Comparison of ENCODE assay signal across 11 mouse cellular contexts in genomic region chr13:55473961-55474360, GRCm38 (mm10). TPM values are rescaled to one million over a fixed set of nuclear protein-coding genes. Genes with fewer than 3 reads are reported as not detected.
A peak's percentile ranks its signal among the peaks of the same experiment; 100 is the strongest.
DNase-seq lines count a peak whose midpoint lies in the region; ATAC-seq and TF ChIP-seq lines count a peak whose summit lies in the region.
"Had no signal": no experiment of that assay in that cellular context is flagged by ENCODE, and none has a peak within 500 bp of the region (broad histone marks: within the 10 kb centered on the region; RNA-seq: fewer than 3 reads in every experiment).

No protein-coding gene starts in this region.

- peaks cover 51% of the 10 kb centered on the region for H3K36me3 ChIP-seq in kidney, embryonic 15.5 days
- H3K36me3 ChIP-seq in hindbrain, embryonic 12.5 days, result peaks cover 54% of the 10 kb centered on the region
- peaks cover 28% of the 10 kb centered on the region for H3K36me3 ChIP-seq in midbrain, embryonic 16.5 days (ENCODE audit: control insufficient read depth, insufficient read depth, low read length)

- 0 out of 2 replicates have a peak, but pooled peaks have one; percentile 15 for TF ChIP-seq POLR2A in cortical plate, adult 2 months (IDR thresholded peaks at IDR 0.05; ENCODE audit: extremely low read depth, insufficient read depth, low read length)

- 73% methylated on average over 11 of the region's 11 CpGs for WGBS in kidney, embryonic 15.5 days
- 54% methylated on average over 11 of the region's 11 CpGs for WGBS in hindbrain, embryonic 12.5 days
- WGBS in midbrain, embryonic 16.5 days, result 47% methylated on average over 11 of the region's 11 CpGs

- no peak for TF ChIP-seq CTCF in cortical plate, adult 2 months (IDR thresholded peaks at IDR 0.05; ENCODE audit: extremely low read depth, insufficient read depth, low read length)

- H3K9me3 ChIP-seq in kidney, embryonic 15.5 days (replicated peaks), result no peaks in the 10 kb centered on the region
- H3K9me3 ChIP-seq in hindbrain, embryonic 12.5 days (replicated peaks), result no peaks in the 10 kb centered on the region
- H3K9me3 ChIP-seq in midbrain, embryonic 16.5 days (replicated peaks; ENCODE audit: control insufficient read depth, low read length, poor library complexity, severe bottlenecking), result no peaks in the 10 kb centered on the region
- H3K9me3 ChIP-seq: heart, embryonic 12.5 days; stomach, embryonic 15.5 days had no signal

- no peak overlapping the region for H3K4me2 ChIP-seq in kidney, embryonic 15.5 days
- H3K4me2 ChIP-seq in hindbrain, embryonic 12.5 days (replicated peaks), result no peak overlapping the region; the same call in 1 of the 2 replicates
- H3K4me2 ChIP-seq in midbrain, embryonic 16.5 days (ENCODE audit: low read length), result no peak overlapping the region

- intact Hi-C loops in heart, postnatal 25 days (cut with DNase I), result no loop called here

- ATAC-seq in kidney, embryonic 15.5 days (replicated peaks; ENCODE audit: low FRiP score), result no peak
- no peak for ATAC-seq in hindbrain, embryonic 12.5 days (ENCODE audit: low FRiP score)
- no peak for ATAC-seq in midbrain, embryonic 16.5 days
- no peak for ATAC-seq in megakaryocyte progenitor cell, adult 5-6 weeks (replicated peaks; ENCODE audit: poor library complexity)

- H3K9ac ChIP-seq in kidney, embryonic 15.5 days, result no peak overlapping the region
- H3K9ac ChIP-seq in hindbrain, embryonic 12.5 days, result 0 out of 2 replicates have a peak overlapping the region, but pooled peaks have one; percentile 83
- no peak overlapping the region for H3K9ac ChIP-seq in midbrain, embryonic 16.5 days (ENCODE audit: low read depth, low read length)
- H3K9ac ChIP-seq: heart, embryonic 12.5 days; stomach, embryonic 15.5 days had no signal

- H3K4me3 ChIP-seq in kidney, embryonic 15.5 days (replicated peaks), result no peak overlapping the region
- H3K4me3 ChIP-seq in cortical plate, adult 2 months (ENCODE audit: insufficient read depth, low read length), result no peak overlapping the region
- H3K4me3 ChIP-seq in hindbrain, embryonic 12.5 days, result no peak overlapping the region
- no peak overlapping the region for H3K4me3 ChIP-seq in midbrain, embryonic 16.5 days (ENCODE audit: low read depth, low read length)
- H3K4me3 ChIP-seq: heart, embryonic 12.5 days had no signal

- H3K27me3 ChIP-seq in kidney, embryonic 15.5 days, result 0 out of 2 replicates have a peak, but pooled peaks cover 8% of the 10 kb centered on the region
- no peaks in the 10 kb centered on the region; the same call in 1 of the 2 replicates for H3K27me3 ChIP-seq in hindbrain, embryonic 12.5 days
- no peaks in the 10 kb centered on the region for H3K27me3 ChIP-seq in midbrain, embryonic 16.5 days (ENCODE audit: control insufficient read depth, insufficient read depth, low read depth, low read length)
- H3K27me3 ChIP-seq: stomach, embryonic 15.5 days had no signal

- H3K4me1 ChIP-seq in kidney, embryonic 15.5 days, result peaks cover 50% of the 10 kb centered on the region
- peaks cover 10% of the 10 kb centered on the region for H3K4me1 ChIP-seq in cortical plate, adult 2 months (ENCODE audit: control insufficient read depth, insufficient read depth, low read length)
- H3K4me1 ChIP-seq in hindbrain, embryonic 12.5 days, result peaks cover 82% of the 10 kb centered on the region
- peaks cover 59% of the 10 kb centered on the region for H3K4me1 ChIP-seq in midbrain, embryonic 16.5 days (ENCODE audit: control insufficient read depth, insufficient read depth, low read length)

- H3K27ac ChIP-seq in kidney, embryonic 15.5 days, result 0 out of 2 replicates have a peak overlapping the region, but pooled peaks have one; percentile 4
- H3K27ac ChIP-seq in cortical plate, adult 2 months (ENCODE audit: insufficient read depth, low read length), result no peak overlapping the region
- H3K27ac ChIP-seq in hindbrain, embryonic 12.5 days, result peak overlapping the region; percentile 84
- peak overlapping the region; percentile 74 for H3K27ac ChIP-seq in midbrain, embryonic 16.5 days (ENCODE audit: low read length)
- H3K27ac ChIP-seq: stomach, embryonic 15.5 days had no signal

- no peak for DNase-seq in kidney, adult 9 months
- no peak for DNase-seq in adrenal gland, postnatal 14 days
- no peak for DNase-seq in heart, postnatal 25 days (ENCODE audit: low spot score)

RNA-seq across cellular contexts. Expression of gene Prr7, which starts 9.9 kb away (rescaled TPM):
- 0.70 and 0.75 TPM in 2 replicates for polyA plus RNA-seq in kidney, embryonic 15.5 days (2015; fragmentation: Nextera tagmentation; extraction: Ambion mirVana)
- polyA plus RNA-seq in cortical plate, adult 2 months (2012; rRNA removed), result 68.1 and 73.5 TPM in 2 replicates
- 1.1 and 1.5 TPM in 2 replicates for polyA plus RNA-seq in hindbrain, embryonic 12.5 days (2016; fragmentation: Nextera tagmentation; extraction: Ambion mirVana)
- 5.0 and 5.6 TPM in 2 replicates for polyA plus RNA-seq in midbrain, embryonic 16.5 days (2015; fragmentation: Nextera tagmentation; extraction: Ambion mirVana)
- 3.1 and 6.0 TPM in 2 replicates for total RNA-seq in adrenal gland, postnatal 14 days (2021)
- 0.72 and 1.7 TPM in 2 replicates for total RNA-seq in megakaryocyte progenitor cell, adult 5-6 weeks (2015)
- total RNA-seq in megakaryocyte progenitor cell, adult 5-6 weeks (2017), result 1.5 TPM in 2 replicates
- 1 to 10 TPM in 1 of 2 experiments, under 1 TPM in 1; 0.56 to 1.2 TPM for total RNA-seq in heart, postnatal 25 days (2021)

RNA-seq across cellular contexts. Expression of gene Dbn1, which starts 13.9 kb away (rescaled TPM):
- 168 and 193 TPM in 2 replicates for polyA plus RNA-seq in kidney, embryonic 15.5 days (2015; fragmentation: Nextera tagmentation; extraction: Ambion mirVana)
- 336 and 368 TPM in 2 replicates for polyA plus RNA-seq in cortical plate, adult 2 months (2012; rRNA removed)
- polyA plus RNA-seq in hindbrain, embryonic 12.5 days (2016; fragmentation: Nextera tagmentation; extraction: Ambion mirVana), result 585 and 628 TPM in 2 replicates
- 617 and 675 TPM in 2 replicates for polyA plus RNA-seq in midbrain, embryonic 16.5 days (2015; fragmentation: Nextera tagmentation; extraction: Ambion mirVana)
- total RNA-seq in adrenal gland, postnatal 14 days (2021), result 24.0 and 24.9 TPM in 2 replicates
- total RNA-seq in megakaryocyte progenitor cell, adult 5-6 weeks (2015), result 0.72 and 0.76 TPM in 2 replicates
- total RNA-seq in megakaryocyte progenitor cell, adult 5-6 weeks (2017), result 2.3 and 2.7 TPM in 2 replicates
- 10 to 100 TPM; 10.6 to 10.8 TPM for total RNA-seq in heart, postnatal 25 days (2021)

RNA-seq across cellular contexts. Expression of gene Grk6, which starts 29.1 kb away (rescaled TPM):
- polyA plus RNA-seq in kidney, embryonic 15.5 days (2015; fragmentation: Nextera tagmentation; extraction: Ambion mirVana), result 41.6 and 45.9 TPM in 2 replicates
- polyA plus RNA-seq in cortical plate, adult 2 months (2012; rRNA removed), result 75.3 and 80.1 TPM in 2 replicates
- 48.9 and 54.4 TPM in 2 replicates for polyA plus RNA-seq in hindbrain, embryonic 12.5 days (2016; fragmentation: Nextera tagmentation; extraction: Ambion mirVana)
- 28.3 and 31.8 TPM in 2 replicates for polyA plus RNA-seq in midbrain, embryonic 16.5 days (2015; fragmentation: Nextera tagmentation; extraction: Ambion mirVana)
- total RNA-seq in adrenal gland, postnatal 14 days (2021), result 35.3 and 55.4 TPM in 2 replicates
- total RNA-seq in megakaryocyte progenitor cell, adult 5-6 weeks (2015), result 51.7 and 52.6 TPM in 2 replicates
- 81.7 and 88.6 TPM in 2 replicates for total RNA-seq in megakaryocyte progenitor cell, adult 5-6 weeks (2017)
- 10 to 100 TPM; 17.5 to 18.6 TPM for total RNA-seq in heart, postnatal 25 days (2021)

RNA-seq across cellular contexts. Expression of gene Pdlim7, which starts 39.5 kb away (rescaled TPM):
- polyA plus RNA-seq in kidney, embryonic 15.5 days (2015; fragmentation: Nextera tagmentation; extraction: Ambion mirVana), result 141 and 169 TPM in 2 replicates
- polyA plus RNA-seq in cortical plate, adult 2 months (2012; rRNA removed), result 168 and 171 TPM in 2 replicates
- 154 and 158 TPM in 2 replicates for polyA plus RNA-seq in hindbrain, embryonic 12.5 days (2016; fragmentation: Nextera tagmentation; extraction: Ambion mirVana)
- 156 and 158 TPM in 2 replicates for polyA plus RNA-seq in midbrain, embryonic 16.5 days (2015; fragmentation: Nextera tagmentation; extraction: Ambion mirVana)
- 23.8 and 26.7 TPM in 2 replicates for total RNA-seq in adrenal gland, postnatal 14 days (2021)
- total RNA-seq in megakaryocyte progenitor cell, adult 5-6 weeks (2015), result 12.7 and 13.0 TPM in 2 replicates
- 5.3 and 5.9 TPM in 2 replicates for total RNA-seq in megakaryocyte progenitor cell, adult 5-6 weeks (2017)
- 10 to 100 TPM; 65.2 to 67.7 TPM for total RNA-seq in heart, postnatal 25 days (2021)

RNA-seq across cellular contexts. Expression of gene F12, which starts 47.4 kb away (rescaled TPM):
- polyA plus RNA-seq in kidney, embryonic 15.5 days (2015; fragmentation: Nextera tagmentation; extraction: Ambion mirVana), result 0.59 and 2.1 TPM in 2 replicates
- 0.63 and 1.0 TPM in 2 replicates for polyA plus RNA-seq in cortical plate, adult 2 months (2012; rRNA removed)
- polyA plus RNA-seq in hindbrain, embryonic 12.5 days (2016; fragmentation: Nextera tagmentation; extraction: Ambion mirVana), result 0.16 TPM in 1 of 2 replicates, not detected in the other
- 0.31 TPM in 1 of 2 replicates, not detected in the other for polyA plus RNA-seq in midbrain, embryonic 16.5 days (2015; fragmentation: Nextera tagmentation; extraction: Ambion mirVana)
- total RNA-seq in adrenal gland, postnatal 14 days (2021), result 4.3 and 60.0 TPM in 2 replicates
- total RNA-seq in megakaryocyte progenitor cell, adult 5-6 weeks (2015), result not detected in 2 replicates
- not detected in 2 replicates for total RNA-seq in megakaryocyte progenitor cell, adult 5-6 weeks (2017)
- not detected for total RNA-seq in heart, postnatal 25 days (2021)
- total RNA-seq: common myeloid progenitor, adult 5-6 weeks had no signal

Comparison
In these comparisons a context has a peak if more than half of its experiments do, and no peak if none do; other contexts are left out.
1. RNA of gene Prr7, which starts 9.9 kb away (polyA plus RNA-seq): 68.1 to 73.5 TPM in cortical plate, adult 2 months; 5.0 to 5.6 TPM in midbrain, embryonic 16.5 days, 1.1 to 1.5 TPM in hindbrain, embryonic 12.5 days and 0.70 to 0.75 TPM in kidney, embryonic 15.5 days; every median in the first group is over 10 times any median in the second.